Mouse (Mus musculus): Measurements from ENCODE around the gene Tnnc2.

DNA sequence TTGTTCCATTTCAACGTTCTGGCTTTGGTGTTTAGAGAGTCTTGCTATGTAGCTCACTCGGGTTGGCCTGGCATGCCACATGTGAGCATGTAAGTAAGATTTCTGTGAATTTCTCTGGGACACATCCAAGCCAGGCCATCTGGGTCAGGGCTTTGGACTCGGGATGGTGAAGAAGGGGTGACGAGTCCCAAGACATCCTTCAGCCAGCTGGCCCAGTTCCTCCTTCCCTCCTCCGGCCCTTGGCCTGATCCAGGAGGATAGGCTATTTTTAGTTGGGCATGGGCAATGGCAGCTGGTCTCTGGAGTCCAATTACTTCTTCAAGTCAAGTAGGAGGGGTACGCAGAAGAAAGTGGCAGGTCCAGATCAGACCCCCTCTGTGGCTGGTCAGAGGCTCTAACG, 958 bp downstream of the Tnnc2 start:
- TF ChIP-seq POLR2A (IDR thresholded peaks at IDR 0.05; ENCODE audit: borderline replicate concordance, insufficient read depth, low read length) (no peak), CTCF (IDR thresholded peaks at IDR 0.05; ENCODE audit: borderline replicate concordance, insufficient read depth, low read depth, low read length) (no peak)
